ENCODE assay signal across 9 mouse cellular contexts in genomic region chr10:18562940-18563339, GRCm38 (mm10). TPM values are rescaled to one million over a fixed set of nuclear protein-coding genes. Genes with fewer than 3 reads are reported as not detected.
DNase-seq lines count a peak whose midpoint lies in the region; ATAC-seq and TF ChIP-seq lines count a peak whose summit lies in the region.
"Had no signal": no experiment of that assay in that cellular context is flagged by ENCODE, and none has a peak within 500 bp of the region (broad histone marks: within the 10 kb centered on the region; RNA-seq: fewer than 3 reads in every experiment).

No protein-coding gene starts in this region.

- 8% methylated on average over 4 of the region's 4 CpGs for WGBS in hindbrain, embryonic 14.5 days
- 9% methylated on average over 4 of the region's 4 CpGs for WGBS in neural tube, embryonic 15.5 days

- CTCF ChIA-PET in Patski (lab: Charles Lee): interaction anchor here (1.1 to 1.9 kb wide), 6 partner anchors 9 to 39 kb away, joined by 3 to 7 read pairs (median 4); no protein-coding TSS in a partner anchor

- H3K36me3 ChIP-seq in hindbrain, embryonic 14.5 days (replicated peaks; ENCODE audit: control insufficient read depth, insufficient read depth): no peaks in the 10 kb centered on the region
- H3K36me3 ChIP-seq in neural tube, embryonic 15.5 days: no peaks in the 10 kb centered on the region
- H3K36me3 ChIP-seq: liver, embryonic 13.5 days had no signal

- POLR2A ChIA-PET in Patski (lab: Charles Lee): interaction anchor here (0.7 kb wide), 1 partner anchor 128 kb away, joined by 3 read pairs; no protein-coding TSS in a partner anchor

- no peaks in the 10 kb centered on the region for H3K9me3 ChIP-seq in hindbrain, embryonic 14.5 days (ENCODE audit: control insufficient read depth, low read length)
- no peaks in the 10 kb centered on the region for H3K9me3 ChIP-seq in neural tube, embryonic 15.5 days (replicated peaks)
- H3K9me3 ChIP-seq: liver, embryonic 13.5 days had no signal

- H3K4me2 ChIP-seq in hindbrain, embryonic 14.5 days (replicated peaks): no peak overlapping the region
- no peak overlapping the region for H3K4me2 ChIP-seq in neural tube, embryonic 15.5 days
- H3K4me2 ChIP-seq: liver, embryonic 13.5 days had no signal

- no peak for ATAC-seq in Patski
- no peak for ATAC-seq in hindbrain, embryonic 14.5 days (ENCODE audit: low FRiP score)
- peak; percentile 70; the same call in 1 of the 2 replicates for ATAC-seq in neural tube, embryonic 15.5 days (ENCODE audit: low FRiP score)

- no peak overlapping the region for H3K4me3 ChIP-seq in hindbrain, embryonic 14.5 days (replicated peaks; ENCODE audit: low read length)
- H3K4me3 ChIP-seq in neural tube, embryonic 15.5 days (replicated peaks): no peak overlapping the region
- H3K4me3 ChIP-seq: liver, embryonic 13.5 days had no signal

- H3K9ac ChIP-seq in hindbrain, embryonic 14.5 days: no peak overlapping the region
- no peak overlapping the region for H3K9ac ChIP-seq in neural tube, embryonic 15.5 days (replicated peaks)
- H3K9ac ChIP-seq: liver, embryonic 13.5 days had no signal

- H3K4me1 ChIP-seq in hindbrain, embryonic 14.5 days (replicated peaks; ENCODE audit: control insufficient read depth, insufficient read depth, low read length): no peaks in the 10 kb centered on the region
- no peaks in the 10 kb centered on the region for H3K4me1 ChIP-seq in neural tube, embryonic 15.5 days
- H3K4me1 ChIP-seq: liver, embryonic 13.5 days had no signal

- H3K27ac ChIP-seq in hindbrain, embryonic 14.5 days: no peak overlapping the region
- H3K27ac ChIP-seq in neural tube, embryonic 15.5 days (replicated peaks): no peak overlapping the region
- H3K27ac ChIP-seq: liver, embryonic 13.5 days had no signal

- peak; percentile 63 for DNase-seq in kidney, adult 18-20 months
- no peak for DNase-seq in kidney, adult 11 months
- no peak for DNase-seq in Patski (ENCODE audit: low read depth, low spot score)
- peak; percentile 72 to 76 for DNase-seq in cerebellum, postnatal 36 days
- DNase-seq in hindbrain, embryonic 14.5 days (ENCODE audit: low spot score): peak; percentile 80
- peak; percentile 38 to 61 for DNase-seq in left cerebral cortex, postnatal 36 days (ENCODE audit: low spot score in 2 of 2)
- DNase-seq in Muller cell, postnatal 12 days (ENCODE audit: inconsistent ontology term): no peak
- DNase-seq: liver, embryonic 13.5 days had no signal

- no peaks in the 10 kb centered on the region for H3K27me3 ChIP-seq in Patski
- H3K27me3 ChIP-seq in hindbrain, embryonic 14.5 days (ENCODE audit: control insufficient read depth, insufficient read depth, low read length): no peaks in the 10 kb centered on the region
- H3K27me3 ChIP-seq in neural tube, embryonic 15.5 days (replicated peaks): no peaks in the 10 kb centered on the region
- H3K27me3 ChIP-seq: liver, embryonic 13.5 days had no signal

- intact Hi-C loops in left cerebral cortex, postnatal 36 days (cut with DNase I): loop anchor here (2.0 to 10.0 kb wide), 2 partner anchors 278 to 342 kb away; no protein-coding TSS in a partner anchor

- in situ Hi-C loops in Patski (cut with MboI; ENCODE audit: low pct_unique_long_range_greater_than_20kb): loop anchor here (5.0 kb wide), 3 partner anchors 39 to 334 kb away; no protein-coding TSS in a partner anchor

- TF ChIP-seq CTCF in Patski (IDR thresholded peaks at IDR 0.05): peak; percentile 89

RNA-seq across cellular contexts. Expression of gene Hebp2, which starts 17.1 kb away (rescaled TPM):
- polyA plus RNA-seq in Patski (2021): 11.0 TPM
- polyA plus RNA-seq in hindbrain, embryonic 14.5 days (2014; fragmentation: Nextera tagmentation; extraction: Ambion mirVana): 13.5 and 14.2 TPM in 2 replicates
- total RNA-seq in left cerebral cortex, postnatal 36 days (2021): 1 to 10 TPM; 2.5 to 3.4 TPM
- polyA plus RNA-seq in neural tube, embryonic 15.5 days (2015; fragmentation: Nextera tagmentation; extraction: Ambion mirVana): 15.5 and 18.3 TPM in 2 replicates

Comparison
In these comparisons a context has a peak if more than half of its experiments do, and no peak if none do; other contexts are left out.
1. DNase-seq: peak in kidney, adult 18-20 months (single experiment), cerebellum, postnatal 36 days (2 of 2), hindbrain, embryonic 14.5 days (single experiment) and left cerebral cortex, postnatal 36 days (2 of 2); none in kidney, adult 11 months (single experiment), Patski (single experiment) and Muller cell, postnatal 12 days (single experiment).